Mouse (Mus musculus) layer of hippocampus, postnatal 10 days (tissue): ENCODE data around the gene Ammecr1. TPM values are rescaled to one million over a fixed set of nuclear protein-coding genes. Genes with fewer than 3 reads are reported as not detected.

Experiments used
- DNase-seq, 2 experiments: peaks; one replicate each; pipeline ENCODE4 v3.0.0; 2021; ENCODE audit warnings: low spot score in 2 of 2
- microRNA-seq, 2 experiments: library from miRNA; unstranded; fragments of <30 nt; microRNA quantifications; one replicate each; pipeline ENCODE4 v1.2.0; 2021
- total RNA-seq, 2 experiments: library from RNA; stranded (reverse); gene quantifications; 2 replicates each; pipeline ENCODE4 v1.2.3; 2021

Gene Ammecr1
- total RNA-seq, 2 experiments from 2014 or later: 3.3 to 3.7 TPM

DNA sequence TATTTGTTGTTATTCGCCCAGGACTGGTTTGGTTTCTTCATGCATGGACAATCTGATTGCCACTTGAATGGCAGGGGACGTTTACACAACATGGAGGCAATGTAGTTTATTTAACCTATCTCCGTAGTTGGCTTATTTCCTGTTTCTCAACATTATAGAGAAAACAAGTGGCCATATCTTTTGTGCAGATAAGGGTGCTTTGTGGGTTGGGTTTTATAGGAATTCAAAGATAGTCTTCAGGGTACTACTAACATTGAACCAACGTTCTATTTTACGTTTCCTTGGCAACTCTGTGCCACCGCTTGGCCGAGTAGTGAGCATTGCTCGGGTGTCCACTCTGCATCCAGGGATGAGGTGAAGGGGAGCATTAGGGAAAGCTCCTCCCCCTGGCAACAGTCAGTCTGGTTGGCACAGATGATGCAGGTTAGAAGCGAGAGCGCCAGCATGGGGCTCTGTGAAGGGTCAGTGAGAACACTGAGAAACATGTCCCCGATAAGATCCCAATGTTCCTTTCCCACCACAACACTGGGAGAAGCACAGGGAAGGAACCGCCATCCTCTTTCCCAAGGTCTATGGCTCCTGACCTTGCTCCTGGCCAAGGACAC lies 136.6 kb downstream of the Ammecr1 start:
- no peak for DNase-seq

DNA sequence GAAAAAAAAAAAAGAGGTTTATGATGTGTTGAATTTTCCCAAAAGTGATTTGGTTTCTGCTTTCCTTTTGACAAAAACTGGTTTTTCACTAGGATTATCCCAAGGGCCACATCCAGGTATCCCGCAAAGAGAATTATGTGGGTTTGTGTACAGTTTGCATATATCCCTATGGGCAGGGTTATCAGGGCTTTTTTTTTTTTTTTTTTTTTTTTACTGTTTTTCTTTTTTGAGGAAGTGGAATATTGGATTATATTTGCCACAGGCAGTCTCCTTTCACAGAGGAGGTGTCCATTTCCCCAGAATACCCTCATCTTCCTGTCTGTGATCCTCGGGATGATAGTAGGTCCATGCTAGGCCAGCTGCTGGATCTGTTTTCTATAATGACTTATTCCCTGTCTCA lies 137.3 kb downstream of the Ammecr1 start:
- DNase-seq: no peak

DNA sequence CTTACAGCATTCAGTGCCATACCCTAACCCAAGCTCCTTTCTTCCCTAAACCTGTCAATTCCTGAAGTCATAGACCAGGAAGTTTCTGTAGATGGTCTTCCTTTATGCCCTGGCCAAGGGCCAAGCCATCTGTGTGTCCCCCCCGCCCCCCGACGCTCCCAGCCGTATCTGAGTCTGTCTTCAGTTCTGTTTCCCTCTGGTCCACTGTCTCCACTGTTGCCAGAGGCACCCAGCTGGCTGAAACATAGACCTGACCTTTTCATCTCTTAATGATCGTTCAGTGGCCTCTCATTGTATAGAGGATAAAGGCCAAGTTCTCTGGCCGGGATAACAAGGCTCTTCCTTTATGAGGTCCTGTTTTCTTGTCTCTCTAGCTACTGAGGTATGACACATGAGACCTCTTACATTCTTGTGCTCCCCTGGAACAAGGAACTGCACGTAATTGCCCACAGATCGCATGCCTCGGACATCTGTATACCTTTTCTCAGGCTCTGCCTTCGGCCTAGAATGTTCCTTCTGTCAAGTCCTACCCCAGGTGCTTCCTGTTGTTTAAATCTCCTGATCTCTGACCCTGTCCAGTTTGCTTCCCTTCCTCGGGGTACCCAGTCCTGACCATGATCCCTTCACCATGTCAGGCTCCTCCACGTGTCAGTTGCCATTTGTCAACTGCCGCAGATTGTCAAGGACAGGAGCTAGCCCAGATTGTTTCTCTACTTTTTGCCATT lies 138.2 kb downstream of the Ammecr1 start:
- no peak for DNase-seq

DNA sequence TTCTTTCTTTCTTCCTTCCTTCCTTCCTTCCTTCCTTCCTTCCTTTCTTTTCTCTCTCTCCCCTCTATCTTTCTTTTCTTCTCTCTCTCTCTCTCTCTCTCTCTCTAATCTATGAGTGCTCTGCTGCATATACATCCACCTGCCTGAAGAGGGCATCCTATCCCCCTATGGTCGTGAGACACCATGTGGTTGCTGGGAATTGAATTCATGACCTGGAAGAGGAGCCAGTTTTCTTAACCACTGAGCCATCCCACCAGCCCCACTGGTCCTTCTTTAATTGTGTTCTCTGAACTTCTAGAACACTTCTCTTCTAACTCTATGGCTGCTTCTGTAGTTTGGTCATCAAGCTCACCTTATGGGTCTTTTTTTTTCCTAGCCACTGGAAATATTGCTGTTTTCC lies 138.9 kb downstream of the Ammecr1 start:
- no peak for DNase-seq

DNA sequence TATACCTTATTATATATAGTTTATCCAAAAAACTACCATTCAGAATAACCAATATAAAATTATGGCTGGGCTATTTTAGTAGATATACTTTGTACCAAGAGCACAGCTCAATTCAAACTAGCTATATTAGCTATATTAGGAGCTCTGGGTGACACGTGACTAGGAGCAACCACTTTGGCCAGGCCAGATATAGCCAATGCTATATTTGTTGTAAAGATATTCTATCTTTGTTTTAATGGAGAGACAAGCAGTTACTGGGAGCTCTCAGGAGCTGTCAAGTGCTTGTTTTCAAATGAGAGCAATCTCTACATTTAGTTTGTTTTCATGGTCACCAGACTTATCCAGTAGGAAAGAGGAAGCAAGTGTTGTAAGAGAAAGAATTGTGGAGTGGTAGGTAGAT lies 141.2 kb downstream of the Ammecr1 start:
- no peak for DNase-seq

DNA sequence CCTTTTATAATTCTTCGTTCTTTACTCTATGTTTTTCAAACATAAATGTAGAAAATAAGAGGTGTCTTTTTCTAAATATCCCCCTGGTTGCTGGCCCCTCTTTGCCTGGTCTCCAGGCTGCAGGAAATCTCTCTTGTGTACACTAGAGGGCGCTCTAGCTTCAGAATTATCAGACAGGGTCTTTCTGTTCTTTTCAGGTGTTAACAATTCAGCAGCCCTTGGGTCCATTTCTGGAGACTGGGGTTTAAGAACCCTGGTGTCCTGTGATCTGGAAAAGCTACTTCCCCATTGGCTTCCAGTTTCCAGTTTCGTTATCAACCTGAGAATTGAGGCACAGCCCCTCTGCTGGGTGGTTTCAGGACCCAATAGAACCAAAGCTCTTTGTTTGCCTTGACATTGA lies 144.7 kb downstream of the Ammecr1 start:
- peak in 1 of 2 experiments; percentile 25 for DNase-seq

DNA sequence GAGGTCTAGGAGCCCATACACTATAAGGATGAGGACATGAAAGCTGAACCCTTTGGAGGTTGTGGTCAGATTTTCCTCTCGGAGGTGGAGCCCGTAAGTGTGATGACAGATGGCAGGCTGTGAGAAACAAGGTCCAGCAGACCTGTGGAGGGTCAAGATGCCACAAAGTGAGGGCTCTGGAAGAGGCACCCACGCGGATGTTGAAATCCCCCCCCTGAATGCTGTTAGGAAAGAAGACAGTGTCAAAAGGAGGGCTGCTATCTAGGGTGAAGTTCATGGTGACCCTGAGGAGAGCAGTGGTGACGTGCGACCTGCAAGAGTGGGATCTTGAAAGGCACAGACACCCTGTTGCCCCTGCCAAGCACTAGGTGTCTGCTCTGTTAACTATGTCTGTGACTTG lies 145.3 kb downstream of the Ammecr1 start:
- DNase-seq: no peak

DNA sequence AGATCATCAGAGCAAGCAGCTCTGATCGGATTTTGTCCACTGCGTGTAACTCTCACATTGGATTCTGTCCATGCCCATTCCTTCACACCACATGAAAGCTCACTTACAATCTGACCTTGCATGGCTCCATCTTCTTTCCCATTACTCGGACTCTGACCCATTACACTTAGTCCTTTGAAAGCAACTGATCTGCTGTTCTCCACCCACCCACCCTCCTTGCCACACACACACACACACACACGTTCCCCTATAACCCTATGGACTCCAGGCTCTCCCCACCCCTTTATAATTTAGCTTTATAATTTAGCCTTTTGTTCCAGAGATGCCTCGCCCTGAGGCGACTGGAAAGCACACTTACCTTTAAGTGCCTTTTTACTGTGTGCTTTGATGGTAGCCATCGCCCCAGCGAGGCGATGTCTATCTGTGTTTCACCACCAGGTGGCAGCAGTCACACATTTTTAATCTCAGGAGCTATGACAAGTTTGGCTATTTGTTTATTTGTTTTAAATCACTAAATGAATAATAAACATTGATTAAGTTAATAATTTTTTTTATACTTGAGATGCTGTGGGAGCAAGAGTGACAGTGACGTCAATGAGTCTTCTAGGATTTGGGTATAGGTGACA lies 148.4 kb downstream of the Ammecr1 start:
- DNase-seq: peak; percentile 44 to 66

DNA sequence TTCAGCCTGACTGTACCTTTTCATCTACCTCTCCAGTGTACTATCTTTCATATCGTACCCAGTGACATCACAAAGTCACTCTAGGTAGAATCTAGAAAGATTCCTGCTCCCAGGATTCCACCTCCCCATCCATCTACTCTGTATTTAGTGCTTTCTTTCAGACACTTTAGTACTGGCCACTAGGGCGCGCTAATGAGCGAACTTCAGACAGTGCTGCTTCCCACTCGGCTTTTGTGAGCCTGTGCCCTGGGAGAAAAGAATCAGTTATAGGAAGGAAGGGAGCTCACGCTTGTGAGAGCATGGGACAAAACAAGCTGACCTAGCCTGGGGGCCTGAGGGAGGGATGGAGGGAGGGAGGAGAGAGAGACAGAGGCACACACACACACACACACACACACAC lies 153.4 kb downstream of the Ammecr1 start:
- peak; percentile 43 to 54 for DNase-seq

DNA sequence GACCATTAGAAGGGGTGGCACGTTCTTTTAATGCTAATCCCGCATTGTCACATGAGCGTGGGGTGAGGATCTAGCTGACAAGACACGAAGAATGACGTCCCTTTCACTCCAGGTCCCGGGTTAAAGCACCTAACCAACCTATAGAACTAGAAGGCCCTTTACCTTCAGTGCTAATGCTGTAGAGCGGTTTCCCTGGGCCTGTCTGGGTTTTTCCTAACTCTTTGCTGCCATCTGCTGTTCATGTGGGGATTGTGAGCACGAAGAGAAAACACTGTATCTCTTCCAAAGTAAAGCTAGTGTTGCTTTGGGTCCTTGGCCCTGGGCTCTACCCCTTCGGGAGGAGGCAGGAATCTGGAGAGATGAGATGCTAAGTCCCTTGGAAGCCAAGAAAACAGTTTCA lies 158.1 kb downstream of the Ammecr1 start:
- DNase-seq: peak; percentile 47 to 71

DNA sequence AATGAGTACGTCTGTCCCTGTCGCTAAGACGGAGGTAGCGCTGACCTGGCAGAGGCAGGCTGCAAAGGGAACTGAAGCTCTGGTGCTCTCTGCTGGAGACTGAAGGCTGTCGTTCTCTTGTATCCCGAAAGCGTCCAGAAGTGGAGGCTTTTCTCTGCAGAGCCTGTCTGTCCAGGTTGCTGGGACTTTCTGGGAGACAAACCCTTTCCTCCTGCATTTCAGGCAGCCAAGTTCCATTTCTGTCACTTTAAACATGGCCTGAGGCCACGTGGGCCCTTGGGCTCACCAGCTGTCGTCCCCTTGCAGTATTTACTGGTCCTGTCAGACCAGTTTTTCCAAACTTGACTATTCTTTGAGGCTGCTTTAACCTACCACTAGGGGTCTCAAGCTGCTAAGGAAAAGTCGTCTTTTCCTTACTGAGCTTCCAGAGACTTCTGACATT lies 159.9 kb downstream of the Ammecr1 start:
- DNase-seq: peak; percentile 35 to 37

DNA sequence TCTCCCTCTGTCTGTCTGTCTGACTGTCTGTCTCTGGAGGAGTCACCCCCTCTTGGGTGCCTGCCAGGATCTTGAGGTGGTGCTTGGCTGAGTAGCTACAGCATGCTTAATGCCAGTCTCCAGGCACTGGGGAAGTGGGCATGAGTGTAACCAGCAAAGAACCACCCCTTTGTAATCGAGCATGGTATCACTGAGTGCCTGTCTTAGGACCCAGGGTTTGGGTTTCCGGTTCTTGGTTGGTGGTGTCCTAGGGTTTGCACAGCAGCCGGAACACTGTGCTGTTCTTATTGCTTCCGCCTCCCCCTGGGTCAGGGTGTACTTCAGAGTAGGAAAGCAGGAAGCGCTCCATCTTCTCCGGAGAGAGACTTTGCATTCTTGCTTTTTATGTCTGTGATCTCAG lies 160.4 kb downstream of the Ammecr1 start:
- no peak for DNase-seq

DNA sequence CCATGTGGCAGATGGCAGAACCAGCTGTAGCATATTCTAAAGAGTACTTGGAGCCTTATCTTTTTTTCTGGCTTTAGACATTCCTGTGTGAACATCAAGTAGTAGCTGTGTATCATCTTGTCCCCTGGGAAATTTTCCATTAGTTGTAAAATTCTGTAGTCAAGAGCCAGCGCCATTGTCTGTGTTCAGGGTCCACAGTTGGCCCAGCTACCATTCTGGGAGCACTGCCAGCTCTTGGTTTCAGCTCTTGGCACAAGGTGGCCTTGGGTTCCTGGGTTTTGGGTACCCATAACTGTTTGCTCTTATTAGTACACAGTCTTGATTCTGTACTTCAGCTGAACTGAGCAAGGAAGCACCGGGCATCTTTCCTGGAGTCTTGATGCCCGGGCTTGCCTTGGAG lies 161.9 kb downstream of the Ammecr1 start:
- DNase-seq: peak; percentile 62 to 67

Small RNAs within 50 kb of the gene (microRNA-seq; reads per million reads assigned to microRNA genes)
- gene Gm44351: 0 reads per million in 2 experiments

Other genes starting within 250 kb of the Ammecr1 start
- gene Rtl9, start 132.9 kb upstream of the Ammecr1 start, total RNA-seq: 1 to 10 TPM; 2.9 TPM